Mouse (Mus musculus) lung, postnatal 25 days (tissue): ENCODE data around the gene Nipbl.
"Not testable (repeated sequence)": the region's sequence is repeated elsewhere in the genome, so short reads cannot be mapped to it uniquely, and the experiment has no call there.

Experiments used
- DNase-seq: peaks from one replicate; pipeline ENCODE4 v3.0.0; 2022; ENCODE audit warnings: low spot score

The Nipbl gene

DNA sequence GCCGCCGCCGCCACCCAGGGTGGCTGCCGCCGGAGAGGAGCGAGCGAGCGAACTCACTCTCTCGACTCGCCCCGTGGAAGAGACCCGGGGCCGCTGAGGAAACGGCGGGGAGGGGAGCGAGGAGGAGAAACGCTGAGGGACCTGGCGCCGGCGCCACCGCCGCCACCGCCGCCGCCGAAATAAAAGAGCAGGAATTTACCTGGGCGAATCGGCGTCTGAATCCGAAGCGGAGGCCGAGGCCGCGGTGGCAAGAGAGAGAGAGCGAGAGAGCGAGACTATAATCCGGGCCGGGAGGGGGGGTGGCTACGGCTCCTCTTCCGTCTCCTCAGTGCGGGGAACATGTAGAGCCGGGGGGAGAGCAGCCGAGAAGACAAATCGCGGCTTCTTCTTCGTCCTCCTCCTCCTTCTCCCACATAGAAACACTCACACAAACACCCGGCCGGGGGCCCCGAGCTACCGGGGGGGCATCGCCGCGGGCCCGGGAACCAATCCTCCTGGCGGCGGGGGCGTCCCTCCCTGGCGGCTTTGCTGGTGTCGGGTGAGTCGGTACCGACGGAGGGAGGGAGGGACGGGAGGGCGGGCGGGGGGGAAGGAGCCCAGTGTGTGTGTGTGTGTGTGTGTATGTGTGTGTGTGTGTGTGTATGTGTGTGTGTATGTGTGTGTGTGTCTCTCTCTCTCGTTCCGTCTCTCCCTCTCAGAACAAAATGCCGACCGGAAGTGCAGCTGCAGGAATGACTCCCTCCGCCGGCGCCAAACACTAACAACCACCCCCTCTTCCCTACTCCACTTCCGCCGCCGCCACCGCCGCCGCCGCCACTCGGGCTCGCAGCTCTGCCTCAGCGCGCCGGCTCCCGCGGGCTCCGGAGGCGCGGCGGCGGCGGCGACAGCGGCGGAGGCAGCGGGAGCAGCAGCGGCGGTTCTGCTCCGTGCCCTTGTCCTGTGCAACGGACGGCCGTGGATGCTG, at the start of gene Nipbl:
Gene Nipbl, minus strand, starts transcription at position 538 of the 964 bp plus-strand sequence.
- DNase-seq: peak; percentile 94

DNA sequence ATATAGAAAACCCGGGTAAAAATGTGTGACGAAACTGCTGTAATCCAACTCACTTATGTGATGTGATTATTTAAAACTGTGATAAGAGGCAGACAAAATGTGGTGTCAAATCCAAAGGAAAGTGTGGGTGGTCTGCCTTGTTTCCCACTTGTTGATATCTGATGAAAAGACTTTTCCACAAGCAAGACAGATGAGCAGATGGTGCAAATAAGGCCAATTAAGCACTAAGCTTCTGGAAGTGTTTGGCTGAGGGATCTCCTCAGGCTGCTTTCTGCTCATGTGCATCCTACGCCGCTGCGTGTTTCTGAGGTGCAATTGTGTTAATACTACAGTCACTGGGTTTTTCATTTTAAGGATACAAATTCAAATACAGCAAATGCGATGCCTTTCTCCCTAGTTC, 41.0 kb upstream of the Nipbl start:
- no peak for DNase-seq

DNA sequence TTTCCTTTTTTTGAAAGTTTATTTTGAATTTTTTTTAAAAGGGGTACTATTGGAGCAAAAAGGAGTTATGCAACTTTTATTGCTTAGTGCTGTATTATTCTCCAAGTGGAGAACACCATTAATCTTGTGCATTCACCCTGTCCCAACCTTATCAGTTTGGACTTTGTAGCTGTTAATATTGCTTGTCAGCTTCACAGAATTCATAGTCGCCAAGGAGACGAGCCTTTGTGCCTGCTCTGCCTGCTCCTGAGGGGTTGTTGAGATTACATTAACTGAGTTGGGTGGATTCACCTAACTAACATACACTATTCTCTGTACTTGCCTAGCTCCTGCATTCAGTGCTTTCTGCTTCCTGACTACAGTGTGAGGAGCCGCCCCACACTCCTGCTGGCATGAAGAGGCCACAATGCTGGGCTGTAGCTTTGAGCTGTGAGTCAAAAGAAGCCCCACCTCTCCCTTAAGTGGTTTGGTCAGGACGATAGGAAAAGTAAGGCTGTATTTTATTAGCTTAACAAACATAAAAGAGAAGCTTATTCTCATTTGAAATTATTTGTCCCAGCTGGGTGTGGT, 24.8 kb upstream of the Nipbl start:
- DNase-seq: no peak

DNA sequence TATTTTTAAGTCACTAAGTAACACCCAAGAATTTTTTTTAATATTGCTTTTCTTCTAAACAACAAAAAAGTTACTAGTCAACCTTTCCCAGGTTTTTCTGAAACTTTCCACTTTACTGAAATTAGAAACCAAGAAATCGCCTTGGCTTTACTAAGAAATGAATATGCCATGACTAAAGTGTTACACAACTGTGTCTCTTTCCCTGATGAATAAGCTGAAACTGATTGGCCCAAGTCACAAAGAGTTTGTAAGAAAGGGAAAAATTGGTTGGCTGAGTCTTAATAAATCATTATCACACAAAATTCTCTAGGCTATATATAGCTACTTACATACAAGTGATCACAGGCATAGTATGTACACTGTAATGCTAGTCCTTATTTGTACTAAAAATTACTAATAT, 19.3 kb upstream of the Nipbl start:
- no peak for DNase-seq

DNA sequence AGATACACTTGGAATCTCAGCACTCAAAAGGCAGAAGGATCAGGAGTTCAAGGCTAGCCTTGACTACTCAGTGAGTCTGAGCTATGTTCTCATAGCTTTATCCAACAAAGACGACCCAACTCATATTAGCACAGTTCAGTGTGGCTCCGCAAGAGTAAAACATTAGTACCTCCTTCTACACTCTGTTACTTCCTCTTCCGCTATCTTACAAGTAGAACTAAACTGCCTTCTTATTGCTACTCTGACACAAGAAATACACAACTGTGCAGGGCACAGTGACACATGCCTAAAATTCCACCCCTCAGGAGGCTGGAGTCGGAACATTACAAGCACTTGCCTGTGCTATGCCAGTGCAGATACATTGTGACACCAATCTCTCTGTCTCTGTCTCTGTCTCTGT, 18.5 kb upstream of the Nipbl start:
- DNase-seq: no peak

DNA sequence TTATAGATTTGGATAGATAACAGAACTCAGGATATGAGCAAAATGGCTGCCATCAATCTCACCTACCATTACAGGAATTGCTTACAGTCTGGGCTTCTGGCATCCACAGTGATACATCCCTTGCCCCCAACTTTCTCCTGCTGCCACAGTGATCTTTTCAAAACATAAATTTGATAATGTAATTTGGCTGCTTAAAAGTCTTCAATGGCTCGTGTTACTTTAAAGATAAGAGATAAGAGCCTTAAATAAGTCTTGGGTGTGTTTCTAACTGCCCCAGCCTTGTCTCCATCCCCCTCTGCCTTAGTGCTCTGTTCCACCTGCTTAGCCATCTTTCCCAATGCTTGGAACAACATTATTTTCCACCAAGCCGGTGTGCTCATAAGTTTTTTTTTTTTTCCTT, 16.6 kb upstream of the Nipbl start:
- DNase-seq: no peak

DNA sequence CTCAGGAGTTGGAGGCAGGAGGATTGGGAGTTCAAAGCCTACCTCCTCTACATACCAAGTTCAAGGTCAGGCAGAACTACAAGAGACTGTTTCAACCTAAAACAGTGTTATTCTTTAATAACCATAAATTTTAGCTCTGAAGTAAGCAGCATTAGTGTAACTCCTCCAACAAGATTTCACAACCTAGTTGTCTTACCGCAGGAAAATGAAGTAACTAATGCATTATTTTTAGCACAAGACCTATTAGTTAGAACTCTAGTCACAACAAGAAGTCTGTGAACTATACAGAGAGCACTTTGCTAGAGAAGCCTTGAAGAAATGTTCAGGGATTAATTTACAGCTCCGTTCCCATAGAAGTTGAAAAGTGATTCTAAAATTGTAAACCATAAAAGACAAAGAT, 15.7 kb upstream of the Nipbl start:
- no peak for DNase-seq

DNA sequence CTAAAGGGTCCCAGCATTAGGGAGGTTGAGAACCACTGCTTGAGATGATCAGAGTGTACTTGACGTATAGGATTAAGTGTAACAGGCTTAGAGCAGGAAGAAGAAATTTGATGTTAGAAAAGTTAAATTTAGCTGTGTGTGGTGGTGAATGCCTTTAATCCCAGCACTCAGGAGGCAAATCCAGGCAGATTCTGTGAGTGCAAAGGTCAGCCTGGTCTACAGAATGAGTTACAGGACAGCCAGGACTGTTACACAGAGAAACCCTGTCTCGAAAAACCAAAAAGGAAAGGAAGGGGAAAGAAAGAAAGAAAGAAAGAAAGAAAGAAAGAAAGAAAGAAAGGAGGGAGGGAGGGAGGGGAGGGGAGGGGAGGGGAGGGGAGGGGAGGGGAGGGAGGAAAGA, 12.0 kb upstream of the Nipbl start:
- DNase-seq: not testable (repeated sequence)

DNA sequence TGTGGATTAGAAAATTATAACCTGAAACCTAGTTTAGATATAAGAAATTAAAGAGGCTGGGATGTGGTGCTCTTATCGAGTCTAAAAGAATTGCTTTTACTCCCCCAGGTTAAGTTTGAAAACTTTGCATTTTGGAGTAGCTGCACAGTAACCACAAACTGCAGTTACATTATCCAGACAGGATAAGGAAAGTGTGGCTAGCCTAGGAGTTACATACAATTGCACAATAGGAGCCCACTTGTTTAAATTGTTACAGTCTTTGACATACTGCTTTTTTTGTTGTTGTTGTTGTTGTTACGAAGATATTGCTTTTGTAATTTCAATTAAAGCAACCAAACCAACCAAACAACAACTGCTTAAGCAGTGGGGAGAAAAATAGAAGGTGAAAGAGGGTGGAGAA, 11.2 kb upstream of the Nipbl start:
- no peak for DNase-seq

DNA sequence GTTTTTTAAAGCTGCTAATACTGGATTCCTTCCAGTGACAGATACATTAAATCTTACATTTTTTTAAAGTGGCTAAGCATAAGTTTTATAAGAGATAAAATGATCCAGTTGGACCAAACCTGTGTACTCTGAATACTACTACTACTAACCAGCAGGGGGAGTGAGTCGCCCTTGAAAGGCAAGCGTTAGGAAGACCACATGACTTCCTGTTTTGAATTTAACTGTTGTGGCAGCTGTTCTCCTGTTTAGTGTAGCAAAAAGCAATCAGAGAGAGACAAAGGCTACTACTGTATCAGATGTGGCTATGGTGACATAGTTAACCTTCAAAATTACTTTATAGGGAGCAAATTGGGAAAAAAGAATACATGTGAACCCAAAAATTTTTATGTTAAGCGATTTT, 6.8 kb upstream of the Nipbl start:
- peak; percentile 83 for DNase-seq

DNA sequence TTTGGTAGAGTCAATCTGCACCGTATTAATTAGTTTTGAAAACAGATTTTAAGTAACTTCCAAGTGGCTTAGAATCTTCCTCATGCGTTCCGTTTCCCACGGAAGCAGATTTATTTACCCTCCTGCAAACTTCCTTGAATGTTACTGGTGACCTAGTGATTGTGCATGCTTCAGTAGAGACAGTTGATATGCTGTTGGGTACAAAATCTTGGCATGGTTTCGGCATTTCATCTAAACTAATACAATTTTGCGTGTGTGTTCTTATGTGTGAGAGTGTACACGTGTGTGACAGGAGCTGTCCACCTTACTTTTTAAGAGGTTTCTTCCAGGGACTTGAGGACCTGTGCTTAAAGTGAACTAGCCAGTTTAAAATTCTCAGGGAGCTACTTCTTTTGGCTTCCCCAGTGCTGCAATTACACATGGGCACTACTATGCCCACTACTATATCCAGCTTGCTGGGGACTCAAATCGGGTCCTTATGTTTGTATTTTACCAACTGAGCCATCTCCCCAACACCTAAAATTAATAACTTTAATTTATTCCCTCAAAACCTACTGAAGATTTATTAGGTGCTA, 3.0 kb upstream of the Nipbl start:
- DNase-seq: no peak

DNA sequence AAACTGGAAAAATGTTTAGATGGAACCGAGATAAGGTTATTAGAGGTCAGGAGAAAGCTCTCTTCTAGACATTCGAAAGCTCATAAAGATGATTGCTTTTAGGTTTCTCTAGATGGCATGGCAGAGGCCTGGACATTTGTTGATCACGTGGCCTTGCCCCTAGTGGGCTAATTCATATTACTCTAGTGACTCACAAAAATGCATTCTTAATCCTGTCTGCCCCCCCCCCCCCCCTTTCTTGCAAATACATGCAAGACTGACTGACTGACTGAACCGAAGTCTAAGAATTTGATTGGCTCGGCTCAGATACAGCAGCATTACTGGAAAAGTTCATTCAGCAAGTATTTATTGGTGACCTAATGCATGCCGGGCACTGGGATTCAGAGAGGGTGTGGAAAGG, 2.2 kb upstream of the Nipbl start:
- DNase-seq: peak; percentile 38

DNA sequence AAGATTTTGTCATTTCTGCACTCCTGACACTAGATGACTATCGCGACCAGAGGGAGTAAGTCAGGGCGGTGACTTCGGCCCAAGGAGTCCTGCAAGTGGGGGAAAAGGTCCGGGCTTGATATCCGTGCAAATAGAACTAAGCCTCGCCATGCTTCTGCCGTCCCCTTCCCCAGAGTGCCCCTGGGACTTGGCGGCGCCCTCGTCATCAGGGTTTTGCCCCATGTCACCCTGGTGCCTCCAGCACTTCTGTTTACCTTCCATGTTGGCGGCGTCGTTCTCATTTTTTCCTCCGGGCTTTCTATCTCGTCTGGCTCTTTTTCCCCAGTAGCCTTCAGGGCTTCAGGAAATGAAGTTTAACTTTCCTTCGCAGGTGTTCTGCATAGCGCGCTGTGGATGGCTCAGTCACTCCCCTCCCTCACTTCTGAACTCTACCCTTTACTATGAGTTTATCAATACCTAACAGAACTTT, 1.7 kb upstream of the Nipbl start:
- no peak for DNase-seq

DNA sequence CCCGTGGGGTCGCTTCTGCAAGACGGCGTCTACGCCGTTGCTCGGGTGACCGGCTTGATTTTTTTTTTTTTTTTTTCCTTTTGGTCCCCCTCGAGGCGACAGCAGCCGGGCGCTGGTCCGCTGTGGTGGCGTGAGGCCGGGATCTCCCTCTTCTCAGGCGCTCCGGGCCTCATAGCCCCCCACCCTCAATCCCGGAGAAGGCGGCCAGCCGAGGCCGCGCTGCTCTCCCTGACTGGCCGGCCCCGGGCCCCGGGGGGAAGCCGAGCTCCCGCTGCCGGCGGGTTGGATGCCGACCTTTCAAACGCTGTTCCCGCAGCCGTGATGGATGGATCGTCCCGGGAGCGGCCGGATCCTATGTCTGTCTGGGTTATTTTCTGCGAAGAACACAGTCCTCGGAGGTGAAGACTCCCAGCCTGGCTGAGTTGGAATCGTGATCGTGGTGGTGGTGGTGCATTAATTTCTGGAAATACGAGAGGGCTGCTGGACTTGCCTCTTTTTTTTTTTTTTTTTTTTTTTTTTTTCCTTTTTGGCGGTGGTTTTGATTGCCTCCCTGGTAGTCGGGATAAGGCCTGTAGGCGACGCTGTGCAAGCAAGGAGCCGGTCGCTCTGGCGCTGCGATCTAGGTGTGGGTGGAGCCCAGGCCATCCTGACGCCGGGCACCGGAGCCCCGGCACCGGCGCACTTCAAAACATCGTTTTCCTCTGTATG, 781 bp upstream of the Nipbl start:
- DNase-seq: peak; percentile 85

DNA sequence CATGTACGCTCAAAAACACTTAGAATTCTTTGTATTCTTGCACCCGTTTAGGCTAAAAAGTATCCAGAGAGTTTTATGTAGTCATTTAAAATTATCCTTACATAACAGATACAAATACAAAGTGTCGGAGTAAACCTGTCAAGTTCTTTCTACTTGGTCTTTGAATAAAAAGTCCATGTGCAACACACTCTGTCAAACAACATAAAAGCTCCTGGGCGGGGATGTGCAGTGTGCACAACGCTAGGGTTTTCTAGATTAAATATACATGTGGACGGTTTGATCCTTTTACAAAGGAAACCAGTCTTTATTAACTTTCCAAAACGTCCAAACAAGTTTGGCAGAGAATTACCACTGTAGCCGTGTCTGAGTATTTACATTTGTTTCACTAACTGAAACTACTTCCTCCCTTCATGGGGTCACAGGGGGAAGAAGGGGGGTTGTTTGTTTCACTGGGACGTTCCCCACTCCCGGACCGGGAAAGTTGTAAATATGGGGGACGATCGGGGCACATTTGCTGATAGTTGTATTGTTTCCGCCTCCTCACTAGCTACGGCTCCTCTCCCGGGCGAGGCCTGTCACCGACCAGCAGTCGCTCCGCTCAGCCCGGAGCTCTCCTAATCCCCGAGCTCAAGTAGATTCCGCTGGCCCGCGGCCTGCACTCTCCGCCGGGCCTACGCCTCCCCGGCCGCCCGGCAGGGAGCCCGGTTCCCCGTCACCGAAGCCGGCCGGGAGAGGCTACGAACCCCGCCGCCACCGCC, 916 bp downstream of the Nipbl start:
- DNase-seq: peak; percentile 61

DNA sequence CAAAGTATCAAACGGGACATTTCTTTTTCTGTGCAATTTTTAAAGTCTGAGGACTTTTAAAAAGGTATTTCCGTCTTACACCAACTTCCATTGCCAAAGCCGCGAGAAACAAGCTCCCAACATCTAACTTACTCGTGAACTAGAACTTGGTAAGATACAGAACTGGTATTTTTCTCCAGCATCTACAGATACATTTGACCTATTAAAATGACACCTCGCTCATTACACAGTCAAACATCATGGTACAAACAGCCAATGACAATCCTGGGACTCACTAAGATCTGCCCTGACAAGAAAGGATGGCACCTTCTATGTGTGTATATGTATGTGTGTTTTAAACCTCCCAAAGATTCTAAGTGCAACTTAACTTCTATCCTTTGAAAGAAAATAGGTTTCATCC, 1.5 kb downstream of the Nipbl start:
- peak; percentile 27 for DNase-seq

DNA sequence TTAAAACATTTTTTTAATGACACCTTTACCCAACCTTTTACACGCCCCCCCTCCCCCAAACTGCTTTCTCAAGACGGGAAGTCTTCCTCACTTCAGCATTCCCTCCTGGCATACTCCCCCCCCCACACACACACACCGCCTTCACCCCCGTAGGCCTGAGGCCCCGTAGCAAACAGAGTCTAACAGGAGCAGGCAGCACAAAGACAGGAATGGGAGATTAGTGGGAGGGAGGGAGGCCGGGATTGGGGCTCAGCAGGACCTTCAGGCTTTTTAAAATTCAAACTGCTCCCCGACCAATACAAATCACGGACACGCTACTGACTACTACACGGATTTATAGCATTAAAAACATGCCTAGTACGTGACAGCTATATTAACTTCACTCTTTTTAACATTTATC, 2.1 kb downstream of the Nipbl start:
- DNase-seq: no peak

DNA sequence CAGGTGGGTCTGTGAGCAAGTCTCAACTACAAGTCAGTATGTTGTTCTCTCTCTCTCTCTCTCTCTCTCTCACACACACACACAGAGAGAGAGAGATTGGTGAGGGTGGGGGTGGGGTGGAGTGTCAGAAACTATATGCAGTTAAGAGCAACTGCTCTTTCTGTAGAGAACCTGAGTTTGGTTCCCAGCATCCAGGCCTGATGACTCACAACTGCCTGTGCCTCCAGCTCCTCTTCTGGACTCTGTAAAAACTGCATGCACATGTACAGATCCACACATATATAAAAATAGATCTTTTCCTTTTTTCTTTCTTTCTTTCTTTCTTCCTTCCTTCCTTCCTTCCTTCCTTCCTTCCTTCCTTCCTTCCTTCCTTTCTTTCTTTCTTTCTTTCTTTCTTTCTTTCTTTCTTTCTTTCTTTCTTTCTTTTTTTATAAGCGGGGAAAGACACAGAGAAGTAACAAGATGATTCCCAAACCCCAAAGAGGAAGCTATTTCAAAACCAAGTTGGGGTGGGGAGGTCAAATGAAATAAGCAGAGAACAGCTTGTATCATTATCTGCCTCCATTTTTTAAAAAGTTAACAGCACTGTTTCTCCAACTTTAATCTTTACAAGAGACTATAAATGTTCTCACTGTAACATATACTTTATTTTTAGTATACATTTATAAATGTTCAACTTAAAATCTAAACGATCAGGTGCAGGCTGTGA, 10.9 kb downstream of the Nipbl start:
- no peak for DNase-seq

DNA sequence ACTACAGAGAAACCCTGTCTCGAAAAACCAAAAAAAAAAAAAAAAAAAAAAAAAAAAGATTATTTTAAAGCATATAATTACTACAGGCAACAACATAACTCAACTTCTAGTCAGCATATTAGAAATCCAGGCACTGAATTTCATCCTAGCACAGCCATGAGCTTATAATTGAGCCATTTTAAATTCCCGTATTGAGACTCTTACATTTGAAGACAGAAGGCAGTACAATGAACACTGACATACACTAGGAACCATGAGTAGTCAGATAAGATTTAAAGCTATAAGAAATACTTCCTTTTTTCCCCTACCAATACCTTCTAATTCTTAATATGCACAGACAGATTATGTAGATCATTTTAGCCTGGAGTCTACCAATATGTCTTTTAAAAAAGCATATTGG, 11.7 kb downstream of the Nipbl start:
- DNase-seq: no peak

DNA sequence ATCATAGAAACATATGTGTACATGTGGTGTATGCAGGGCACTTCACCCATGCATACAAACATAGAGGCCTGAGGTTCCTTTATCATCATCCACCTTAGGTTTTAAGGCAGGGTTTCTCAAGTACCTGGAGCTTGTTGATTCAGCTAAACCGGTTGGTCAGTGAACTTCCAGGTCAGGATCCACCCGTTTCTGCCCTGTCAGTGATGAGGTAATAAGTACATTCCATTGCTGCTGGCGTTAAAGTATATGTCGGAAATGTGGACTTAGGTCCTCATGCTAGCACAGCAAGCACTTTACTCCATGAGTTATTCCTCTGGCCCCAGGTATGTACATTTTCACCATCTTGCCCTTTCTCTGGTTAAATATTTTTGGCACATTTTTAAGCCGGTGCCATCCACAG, 14.8 kb downstream of the Nipbl start:
- DNase-seq: peak; percentile 47

DNA sequence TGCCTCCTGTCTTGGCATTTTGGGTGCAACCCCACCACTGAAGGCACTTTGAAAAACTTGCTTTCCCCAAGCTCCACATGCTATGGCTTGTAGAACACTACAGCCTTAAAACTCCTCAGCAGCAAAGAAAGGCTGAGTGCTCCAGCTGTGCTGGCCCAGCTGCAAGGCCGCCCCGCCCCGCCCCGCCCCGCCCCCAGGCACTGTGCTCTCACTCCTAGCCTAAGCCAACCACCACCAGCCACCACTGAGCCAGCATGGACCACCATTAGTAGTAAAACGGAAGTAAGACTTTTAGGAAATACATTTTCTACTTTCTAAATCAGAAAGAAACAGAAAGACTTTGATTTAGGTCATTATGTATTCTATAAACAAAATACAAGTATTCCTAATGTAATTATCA, 23.4 kb downstream of the Nipbl start:
- no peak for DNase-seq
